Mouse (Mus musculus) kidney, adult 2 months (tissue): ENCODE data around the gene Nup93.

Source experiments
- CTCF ChIP-seq: fragments of 200-500 bp; conservative IDR thresholded peaks from 2 replicates; pipeline ENCODE4 v1.5.1; 2011; ENCODE audit warnings: low read depth, mild to moderate bottlenecking, control low read depth, low read length, moderate library complexity, mixed read lengths; ENCODE audit not compliant: insufficient read depth, insufficient read length
- POLR2A ChIP-seq: fragments of 200-500 bp; IDR thresholded peaks from one replicate; pipeline ENCODE4 v1.6.1; 2011; ENCODE audit warnings: low read depth, low read length, control low read depth

- TF ChIP-seq POLR2A (no peak), CTCF (no peak)
Measured at GRCm38 (mm10) chr8:94306989-94307513, 92.7 kb downstream of the Nup93 start.
